Mouse (Mus musculus): ENCODE results near the gene Hao1. TPM values are rescaled to one million over a fixed set of nuclear protein-coding genes. Genes with fewer than 3 reads are reported as not detected.

Gene Hao1
- polyA plus RNA-seq, 1 experiment from 2014 or later, result not detected

Other genes with a start within 250 kb of the Hao1 start
- 85.2 and 99.0 TPM in 2 replicates for gene Tmx4, start 89.8 kb upstream of the Hao1 start, polyA plus RNA-seq (2015; fragmentation: Nextera tagmentation; extraction: Ambion mirVana)
- gene Plcb1, start 231.7 kb upstream of the Hao1 start, polyA plus RNA-seq (2015; fragmentation: Nextera tagmentation; extraction: Ambion mirVana), result 43.9 and 49.4 TPM in 2 replicates